Mouse (Mus musculus) C2C12 (cell line): ENCODE data around the gene Evx1. TPM values are rescaled to one million over a fixed set of nuclear protein-coding genes. Genes with fewer than 3 reads are reported as not detected.
A peak's percentile ranks its signal among the peaks of the same experiment; 100 is the strongest.

Source experiments
- H3K27me3 ChIP-seq: one replicate; pipeline ENCODE4 v1.6.1; 2011; ENCODE audit not compliant: control insufficient read depth, insufficient read depth, insufficient read length
- H3K36me3 ChIP-seq: one replicate; pipeline ENCODE4 v1.6.1; 2011; ENCODE audit not compliant: control insufficient read depth, insufficient read depth
- H3K4me3 ChIP-seq: one replicate; pipeline ENCODE4 v1.5.1; 2011; ENCODE audit warnings: mild to moderate bottlenecking, control low read depth; ENCODE audit not compliant: poor library complexity, insufficient read depth, severe bottlenecking
- H3K79me2 ChIP-seq: one replicate; pipeline ENCODE4 v1.6.1; 2011; ENCODE audit not compliant: control insufficient read depth, insufficient read depth
- H3K79me3 ChIP-seq: one replicate; pipeline ENCODE4 v1.6.1; 2011; ENCODE audit warnings: low read depth, control low read depth
- H3ac ChIP-seq: one replicate; pipeline ENCODE3; 2011; ENCODE audit warnings: low read depth; ENCODE audit not compliant: control insufficient read depth, insufficient read length
- CEBPB ChIP-seq: IDR thresholded peaks from one replicate; pipeline ENCODE4 v1.6.1; 2011; ENCODE audit warnings: low read depth, mild to moderate bottlenecking, control low read depth, moderate library complexity
- CTCF ChIP-seq: IDR thresholded peaks from one replicate; pipeline ENCODE4 v1.5.1; 2011; ENCODE audit not compliant: control insufficient read depth, insufficient read depth, insufficient read length
- FOSL1 ChIP-seq: IDR thresholded peaks from one replicate; pipeline ENCODE4 v1.8.0; 2011; ENCODE audit warnings: mild to moderate bottlenecking, low read length; ENCODE audit not compliant: poor library complexity, insufficient read depth, severe bottlenecking
- MAX ChIP-seq: IDR thresholded peaks from one replicate; pipeline ENCODE4 v1.6.1; 2011; ENCODE audit warnings: mild to moderate bottlenecking, control low read depth
- MYOD1 ChIP-seq: IDR thresholded peaks from one replicate; pipeline ENCODE4 v1.6.1; 2011; ENCODE audit warnings: low read depth; ENCODE audit not compliant: control insufficient read depth, insufficient read length
- MYOG ChIP-seq: IDR thresholded peaks from one replicate; pipeline ENCODE4 v1.6.1; 2011; ENCODE audit not compliant: control insufficient read depth, insufficient read length; ENCODE audit errors: extremely low read depth
- USF1 ChIP-seq: IDR thresholded peaks from one replicate; pipeline ENCODE4 v1.6.1; 2011; ENCODE audit warnings: low read depth, mild to moderate bottlenecking, control low read depth, moderate library complexity
- polyA plus RNA-seq: library from polyadenylated mRNA; unstranded; fragments of >200 nt; fragmentation: generic; extraction: Trizol; gene quantifications from one replicate; pipeline ENCODE4 v1.2.1, GENCODE M21; 2012; ENCODE audit warnings: missing spikeins

Gene Evx1
- polyA plus RNA-seq, 1 experiment, result not detected

DNA sequence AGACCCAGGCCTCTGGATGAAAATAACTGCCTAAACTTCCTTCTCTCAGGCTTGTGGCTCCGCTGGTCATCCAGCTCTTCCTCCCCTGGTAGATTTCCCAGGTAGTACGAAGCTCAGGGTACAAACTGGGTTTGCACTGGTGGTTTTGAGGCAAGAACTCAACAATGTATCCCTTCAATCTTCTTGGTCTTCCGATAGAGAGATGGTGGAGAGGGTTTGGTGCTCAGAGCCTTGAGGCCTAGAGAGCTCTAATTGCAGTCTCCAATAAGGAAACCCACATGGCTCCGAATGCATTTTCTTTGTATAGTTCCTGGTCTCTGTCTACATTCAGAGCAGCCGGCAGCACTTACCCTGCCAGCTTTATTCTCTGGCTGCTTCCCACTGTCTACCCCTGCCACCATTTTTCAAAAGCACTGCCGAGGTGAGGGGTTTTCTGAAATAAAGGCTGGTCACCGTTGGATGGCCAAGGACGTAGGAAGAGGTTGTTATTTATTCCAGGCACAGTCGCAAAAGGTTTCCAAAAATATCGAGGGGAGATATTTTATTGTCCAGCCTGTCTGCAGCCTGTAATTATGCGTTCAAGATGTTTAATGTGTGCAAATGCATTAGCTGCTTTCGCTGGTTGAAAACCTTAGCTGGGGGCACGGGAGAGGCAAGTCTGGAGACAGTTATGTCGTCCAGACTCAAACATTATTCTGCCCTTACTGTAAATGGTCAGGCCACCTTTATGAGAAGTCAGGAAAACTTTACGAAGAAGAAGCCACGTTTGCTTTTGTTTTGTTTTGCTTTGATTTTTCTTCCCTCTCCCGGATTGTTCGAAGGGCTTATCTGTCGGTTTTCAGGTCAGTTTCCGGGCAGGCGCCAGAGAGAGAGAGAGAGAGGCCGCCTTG, 40.3 kb upstream of the Evx1 start:
- no peak overlapping the region for H3ac ChIP-seq
- H3K4me3 ChIP-seq, result no peak overlapping the region

DNA sequence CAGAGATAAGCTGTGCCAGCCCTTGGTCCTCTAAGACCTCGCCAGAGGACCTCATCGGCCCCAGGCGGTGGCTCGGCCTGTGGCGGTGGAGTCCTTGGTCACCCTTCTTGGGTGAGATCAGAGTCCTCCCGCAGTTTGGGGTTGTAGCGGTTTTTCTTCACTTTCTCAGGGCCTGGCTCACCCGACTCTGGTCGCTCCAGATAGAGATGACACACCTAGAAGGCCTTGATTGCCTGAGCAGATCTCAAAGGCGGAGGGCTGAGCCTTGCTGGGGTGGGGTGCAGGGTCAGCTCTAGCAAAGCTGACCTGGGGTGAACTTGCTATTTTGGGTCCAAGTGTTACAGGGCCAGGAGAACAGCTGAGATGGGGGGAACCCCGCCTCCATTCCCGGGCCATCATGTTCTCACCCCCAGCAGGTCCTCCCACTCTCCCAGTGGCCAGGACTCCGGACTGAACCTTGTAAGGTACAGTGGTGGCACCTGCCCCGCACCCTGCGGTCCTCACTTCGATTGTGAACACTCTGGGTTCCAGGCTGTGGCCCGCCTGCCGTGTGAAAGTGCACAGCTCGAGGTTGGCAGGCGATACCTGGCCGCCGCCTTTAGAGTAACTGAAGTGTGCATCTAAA, 39.5 kb upstream of the Evx1 start:
- TF ChIP-seq MYOD1 (no peak), MAX (no peak), MYOG (no peak), USF1 (no peak), CEBPB (no peak), CTCF (no peak), FOSL1 (no peak)
- Histone ChIP-seq H3K36me3 (no peaks in the 10 kb centered on the region), H3ac (no peak overlapping the region), H3K4me3 (no peak overlapping the region), H3K79me2 (no peaks in the 10 kb centered on the region), H3K27me3 (no peaks in the 10 kb centered on the region), H3K79me3 (no peaks in the 10 kb centered on the region)

More for the DNA sequence above, 40.3 kb upstream of the Evx1 start:
- Histone ChIP-seq H3K27me3 (no peaks in the 10 kb centered on the region), H3K79me3 (no peaks in the 10 kb centered on the region), H3K79me2 (no peaks in the 10 kb centered on the region), H3K36me3 (no peaks in the 10 kb centered on the region)
- TF ChIP-seq CTCF (no peak), FOSL1 (no peak), MAX (no peak), CEBPB (no peak), MYOG (no peak)

DNA sequence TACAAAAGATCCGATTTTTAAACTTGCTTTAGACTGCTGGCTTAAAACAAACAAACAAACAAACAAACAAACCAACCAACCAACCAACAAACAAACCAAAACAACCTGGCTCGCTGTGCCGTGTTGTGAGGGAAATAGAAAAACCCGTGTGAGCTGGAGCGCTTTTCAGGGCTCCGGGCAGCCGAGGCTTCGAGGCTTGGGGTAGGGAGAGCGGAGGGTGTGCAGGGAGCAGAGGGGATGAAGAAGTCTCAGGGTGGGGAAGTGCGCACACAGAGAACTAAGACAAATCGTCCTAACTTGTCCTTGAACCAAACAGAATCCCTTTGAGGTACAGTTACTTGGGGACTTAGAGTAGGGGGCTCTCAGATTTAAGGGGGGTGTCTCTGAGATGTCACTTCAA, 38.7 kb upstream of the Evx1 start:
- H3K27me3 ChIP-seq, result no peaks in the 10 kb centered on the region
- no peak for TF ChIP-seq FOSL1
- no peak for TF ChIP-seq MAX
- TF ChIP-seq CTCF, result no peak
- TF ChIP-seq MYOG, result no peak
- TF ChIP-seq USF1, result no peak
- TF ChIP-seq CEBPB, result no peak
- TF ChIP-seq MYOD1, result no peak
- no peaks in the 10 kb centered on the region for H3K36me3 ChIP-seq
- no peak overlapping the region for H3ac ChIP-seq
- no peaks in the 10 kb centered on the region for H3K79me2 ChIP-seq
- no peak overlapping the region for H3K4me3 ChIP-seq
- no peaks in the 10 kb centered on the region for H3K79me3 ChIP-seq

DNA sequence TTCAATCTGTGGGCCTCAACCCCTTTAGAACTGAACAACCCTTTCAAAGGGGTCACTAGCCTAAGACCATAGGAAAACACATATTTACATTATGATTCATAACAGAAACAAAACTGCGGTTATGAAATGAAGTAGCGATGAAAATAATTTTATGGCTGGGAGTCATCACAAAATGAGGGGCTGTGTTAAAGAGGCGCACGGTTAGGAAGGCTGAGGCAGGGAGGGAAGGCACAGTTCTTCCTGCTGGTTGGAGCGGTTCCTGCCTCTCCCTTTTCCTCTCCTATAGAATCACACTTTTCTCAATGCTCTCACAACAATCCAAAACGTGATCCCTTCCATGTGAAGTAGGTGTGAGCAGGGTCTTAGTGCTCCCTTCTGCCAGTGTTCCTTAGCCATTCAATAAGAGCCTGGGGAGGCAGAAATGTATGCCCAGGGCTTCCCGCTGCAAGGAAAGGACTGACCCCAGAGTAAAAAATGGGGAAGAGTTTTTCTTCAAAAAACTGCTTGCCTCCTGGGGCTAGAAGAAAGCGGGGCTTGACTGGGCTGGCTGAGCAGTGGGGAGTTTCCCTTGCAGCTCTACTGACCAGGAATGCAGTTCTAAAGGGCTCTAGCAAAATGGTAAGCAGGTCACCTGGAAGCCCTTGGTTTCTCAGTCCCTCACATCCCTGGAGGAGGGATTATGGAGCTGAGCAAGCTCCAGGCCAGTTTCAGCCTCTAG, 37.6 kb upstream of the Evx1 start:
- Histone ChIP-seq H3K79me3 (no peaks in the 10 kb centered on the region), H3ac (no peak overlapping the region), H3K27me3 (no peaks in the 10 kb centered on the region), H3K79me2 (no peaks in the 10 kb centered on the region), H3K36me3 (no peaks in the 10 kb centered on the region), H3K4me3 (no peak overlapping the region)
- no peak for TF ChIP-seq MYOG
- no peak for TF ChIP-seq MAX
- no peak for TF ChIP-seq FOSL1
- peak; percentile 4 for TF ChIP-seq MYOD1
- no peak for TF ChIP-seq CTCF

DNA sequence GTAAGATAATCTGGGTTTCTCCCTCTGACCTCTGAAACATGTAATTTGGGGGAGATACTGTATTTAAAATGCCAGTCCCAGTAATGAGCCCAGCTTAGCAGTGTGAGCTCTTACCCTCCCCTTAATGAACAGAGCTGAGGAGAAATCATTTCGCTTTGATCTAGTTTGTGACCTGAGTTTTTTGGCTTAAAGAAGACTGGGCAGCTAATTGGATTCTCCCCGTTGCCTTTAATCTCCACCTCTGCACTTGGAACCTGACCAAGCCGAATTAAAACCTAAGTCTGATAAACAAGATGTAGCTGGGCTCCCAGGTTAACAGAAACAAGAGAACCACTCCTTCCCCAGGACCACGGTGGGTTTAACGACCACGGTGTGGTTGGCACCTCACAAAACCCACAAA, 36.9 kb upstream of the Evx1 start:
- Histone ChIP-seq H3K36me3 (no peaks in the 10 kb centered on the region), H3ac (no peak overlapping the region), H3K79me3 (no peaks in the 10 kb centered on the region), H3K79me2 (no peaks in the 10 kb centered on the region), H3K4me3 (no peak overlapping the region), H3K27me3 (no peaks in the 10 kb centered on the region)
- TF ChIP-seq FOSL1 (no peak), MYOD1 (no peak), MAX (no peak), USF1 (no peak), MYOG (no peak), CTCF (no peak), CEBPB (no peak)
